Mouse (Mus musculus) cerebellum, postnatal 4 days (tissue): ENCODE data around the gene Rnf113a1.
"Not testable (repeated sequence)": the region's sequence is repeated elsewhere in the genome, so short reads cannot be mapped to it uniquely, and the experiment has no call there.

Experiments
- DNase-seq, 2 experiments: peaks; one replicate each; pipeline ENCODE4 v3.0.0; 2022; ENCODE audit warnings: low spot score in 2 of 2, mixed read lengths in 1 of 2

Rnf113a1 gene

DNA sequence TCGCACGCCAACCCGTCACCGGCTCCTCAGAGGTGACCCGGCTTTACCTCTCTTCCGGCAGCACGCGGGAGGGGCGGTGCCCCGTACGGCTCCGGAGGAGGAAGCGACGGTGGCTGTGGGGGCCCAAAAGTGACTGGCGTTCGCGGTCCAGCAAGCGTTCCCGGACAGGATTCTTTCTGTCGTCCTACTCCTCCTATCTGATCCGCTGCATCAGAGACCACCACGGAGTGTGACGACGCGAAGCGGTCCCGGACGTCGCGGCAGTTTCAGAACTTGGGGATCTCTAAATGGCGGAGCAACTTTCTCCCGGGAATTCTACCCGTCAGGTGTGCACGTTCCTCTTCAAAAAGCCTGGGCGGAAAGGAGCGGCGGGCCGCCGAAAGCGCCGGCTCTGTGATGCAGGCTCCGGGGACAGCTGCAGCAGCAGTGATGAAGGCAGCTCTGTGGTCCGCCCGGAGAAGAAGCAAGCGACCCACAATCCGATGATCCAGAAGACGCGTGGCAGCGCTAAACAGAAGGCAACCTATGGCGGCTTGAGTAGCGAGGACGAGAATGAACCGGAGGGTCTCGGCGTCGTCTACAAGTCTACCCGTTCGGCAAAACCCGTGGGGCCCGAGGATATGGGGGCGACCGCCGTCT lies at the start of gene Rnf113a1, which contains the start of gene Ndufa1:
TSS of gene Rnf113a1 (plus strand) at position 141 of the 639 bp plus-strand sequence.
TSS of gene Ndufa1 (minus strand) at position 59 of the 639 bp plus-strand sequence.
- DNase-seq, result peak; percentile 70 to 76

DNA sequence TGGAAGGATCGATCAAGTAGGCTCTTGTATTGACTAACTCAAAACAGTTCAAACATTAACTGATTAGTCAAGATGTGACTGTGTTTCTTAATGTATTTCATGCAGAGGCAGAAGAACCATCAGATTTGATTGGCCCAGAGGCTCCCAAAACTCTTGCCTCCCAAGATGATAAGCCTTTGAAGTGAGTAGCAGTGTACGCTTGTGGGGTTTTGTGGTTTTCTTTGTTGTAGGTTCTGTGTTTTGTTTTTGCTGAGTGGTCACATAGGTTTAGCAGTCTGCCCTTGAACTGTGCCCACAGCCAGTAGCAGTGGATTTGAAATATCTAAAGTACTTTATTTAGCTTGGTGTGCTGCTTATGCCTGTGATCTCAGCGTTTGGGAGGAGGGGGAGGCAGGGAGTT lies 49.3 kb upstream of the Rnf113a1 start:
- no peak for DNase-seq

DNA sequence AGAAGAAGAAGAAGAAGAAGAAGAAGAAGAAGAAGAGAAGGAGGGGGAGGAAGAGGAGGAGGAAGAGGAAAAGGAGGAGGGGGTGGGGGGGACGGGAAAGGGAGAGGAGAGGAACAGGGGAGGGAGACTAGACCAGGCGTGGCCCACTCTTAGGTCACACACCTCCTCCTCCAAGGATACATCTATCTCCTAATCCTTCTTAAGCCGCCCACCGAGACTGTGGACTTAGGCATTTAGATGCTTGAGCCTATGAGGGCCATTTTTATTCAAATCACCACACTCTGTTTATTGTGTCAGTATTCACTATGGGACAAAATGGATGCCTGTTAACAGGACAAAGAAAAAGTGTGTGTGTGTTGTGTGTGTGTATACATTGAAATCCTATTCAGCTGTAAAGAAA lies 46.5 kb upstream of the Rnf113a1 start:
- not testable (repeated sequence) for DNase-seq

DNA sequence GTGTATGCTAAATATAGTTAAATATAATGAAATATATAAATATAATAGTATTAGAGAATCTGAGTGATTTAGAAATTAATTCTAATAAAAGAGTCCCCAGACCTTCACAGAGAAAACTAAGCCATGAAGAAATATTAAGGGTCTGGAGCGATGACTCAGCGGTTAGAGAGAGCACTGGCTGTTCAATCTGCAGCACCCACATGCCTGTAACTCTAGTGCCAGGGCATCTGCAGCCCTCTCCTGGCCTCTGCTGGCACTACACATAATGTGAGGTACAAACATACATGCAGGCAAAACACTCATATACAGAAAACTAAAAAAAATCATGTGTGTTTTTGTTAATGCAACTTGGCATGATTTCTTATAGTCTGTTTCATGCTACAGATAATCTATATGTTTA lies 46.1 kb upstream of the Rnf113a1 start:
- no peak for DNase-seq

DNA sequence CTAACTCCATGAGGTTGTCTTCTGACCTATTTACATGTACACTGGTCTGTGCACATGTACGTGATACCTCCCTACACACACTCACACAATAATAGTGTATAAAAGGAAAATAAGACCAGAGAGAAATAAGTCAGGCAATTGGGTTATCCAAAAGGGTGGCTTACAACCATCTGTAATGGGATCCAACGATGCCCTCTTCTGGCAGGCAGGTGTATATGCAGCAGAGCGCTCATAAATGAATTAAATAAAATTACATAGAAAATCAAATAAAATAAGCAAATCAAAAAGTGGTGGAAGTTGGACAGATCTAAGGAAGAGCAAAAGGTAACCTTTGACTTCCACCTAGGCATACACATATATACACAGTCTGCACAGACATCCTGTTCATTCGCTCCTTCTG lies 33.2 kb upstream of the Rnf113a1 start:
- no peak for DNase-seq

DNA sequence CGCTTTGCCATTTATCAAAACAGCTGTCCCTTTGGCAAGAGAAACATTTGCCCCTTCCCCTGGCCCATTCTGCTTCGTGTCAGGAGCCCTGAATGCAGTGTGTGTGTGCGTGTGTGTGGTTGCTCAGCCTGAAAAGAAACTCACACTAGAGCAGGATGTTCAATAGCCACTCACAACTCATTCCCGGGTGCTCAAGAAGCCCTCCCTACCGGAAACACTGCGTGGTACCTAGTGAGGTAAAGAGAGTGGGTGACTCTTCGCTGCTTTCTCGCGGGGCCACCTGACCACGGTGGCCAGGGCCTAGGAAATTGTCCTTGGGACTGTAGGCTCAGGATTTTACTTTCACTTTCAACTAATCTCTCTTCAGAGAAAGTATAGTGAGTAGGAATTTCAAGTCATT lies 29.9 kb upstream of the Rnf113a1 start:
- no peak for DNase-seq

DNA sequence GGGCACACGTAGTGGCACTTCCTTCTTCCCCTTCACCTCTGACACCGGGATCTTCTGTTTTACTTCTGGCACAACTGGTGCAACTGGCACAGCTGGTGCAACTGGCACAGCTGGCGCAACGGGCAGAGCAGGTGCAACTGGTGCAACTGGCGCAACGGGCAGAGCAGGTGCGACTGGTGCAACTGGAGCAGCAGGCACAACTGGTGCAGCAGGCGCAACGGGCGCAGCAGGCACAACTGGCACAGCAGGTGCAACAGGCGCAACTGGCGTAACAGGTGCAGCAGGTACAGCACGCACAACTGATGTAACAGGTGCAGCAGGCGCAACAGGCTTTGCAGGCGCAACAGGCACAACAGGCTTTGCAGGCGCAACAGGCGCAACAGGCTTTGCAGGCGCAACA lies 27.9 kb upstream of the Rnf113a1 start:
- no peak for DNase-seq

DNA sequence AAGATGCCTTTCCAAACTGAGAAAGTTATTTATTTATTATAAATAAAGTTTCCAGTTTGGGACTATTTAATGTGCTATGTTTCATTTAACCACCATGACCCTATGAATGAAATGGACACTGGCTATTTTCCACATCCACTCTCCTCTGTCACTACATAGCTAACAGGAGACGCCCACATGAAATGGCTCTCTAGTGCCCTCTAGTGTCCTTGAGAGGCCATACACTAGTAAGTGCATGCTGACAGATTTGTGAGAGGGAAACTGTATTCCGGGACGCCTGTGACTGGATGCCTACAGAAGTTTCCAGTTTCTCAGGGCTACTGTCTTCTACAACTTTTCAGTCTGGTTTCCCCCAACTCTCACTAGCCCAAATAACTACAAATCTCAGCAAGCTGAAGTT lies 24.0 kb upstream of the Rnf113a1 start:
- DNase-seq, result no peak

DNA sequence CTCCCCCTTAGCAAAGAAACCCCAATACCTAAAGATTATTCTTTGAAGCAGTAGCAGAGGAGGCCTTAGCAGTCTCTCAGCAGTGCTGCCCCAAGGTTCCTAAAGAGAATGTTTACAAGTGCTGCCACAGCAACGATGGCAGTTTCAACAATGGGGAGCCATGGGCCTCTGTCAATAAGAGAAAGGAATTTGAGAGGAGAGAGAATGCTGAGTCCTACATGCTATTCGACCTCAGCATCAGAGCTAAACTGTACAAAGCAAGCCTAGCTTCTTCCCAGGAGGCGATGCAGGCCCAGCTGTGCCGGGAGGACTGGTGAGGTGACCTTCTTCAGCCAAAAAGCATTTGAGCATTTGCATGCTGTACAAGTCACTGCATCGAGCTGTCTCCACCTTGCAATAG lies 22.3 kb upstream of the Rnf113a1 start, which contains the start of gene Akap14:
TSS of gene Akap14 (minus strand) at position 101 of the 400 bp plus-strand sequence.
- DNase-seq, result no peak

DNA sequence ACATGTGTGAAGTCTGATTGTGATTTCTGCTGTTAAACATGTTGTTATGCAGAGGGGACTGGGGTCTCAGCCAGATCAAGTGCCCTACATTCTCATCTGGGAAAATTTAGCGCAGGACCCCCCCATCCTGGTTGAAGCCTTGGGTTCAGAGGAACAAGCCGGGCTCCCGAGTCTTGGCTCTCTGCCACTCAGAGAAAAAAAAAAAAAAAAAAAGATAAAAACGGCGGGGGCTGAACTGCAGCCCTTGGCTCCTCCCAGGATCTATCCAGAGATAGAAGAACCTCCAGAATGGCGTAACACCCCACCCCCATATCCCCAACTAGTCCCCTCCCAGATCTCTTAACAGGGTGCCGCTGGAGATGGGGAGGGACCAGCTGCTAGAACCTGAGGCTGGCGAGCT lies 6.6 kb upstream of the Rnf113a1 start:
- not testable (repeated sequence) for DNase-seq

DNA sequence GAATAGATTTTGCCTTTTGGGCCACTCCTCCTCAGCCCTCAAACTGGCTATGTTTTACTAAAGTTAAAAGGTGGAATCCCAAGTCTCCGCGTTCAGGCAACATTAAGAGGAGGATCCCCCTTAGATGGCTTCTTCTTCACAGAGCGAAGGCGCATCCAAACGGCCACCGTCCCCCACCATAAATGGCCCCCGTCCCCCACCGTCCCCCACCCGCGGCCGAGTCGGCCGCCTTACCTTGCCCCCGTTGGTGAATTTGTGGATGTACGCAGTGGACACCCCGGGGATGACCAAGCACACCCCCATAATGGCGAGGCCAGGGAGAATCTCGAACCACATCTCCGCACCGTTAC lies 315 bp upstream of the Rnf113a1 start:
- no peak for DNase-seq

DNA sequence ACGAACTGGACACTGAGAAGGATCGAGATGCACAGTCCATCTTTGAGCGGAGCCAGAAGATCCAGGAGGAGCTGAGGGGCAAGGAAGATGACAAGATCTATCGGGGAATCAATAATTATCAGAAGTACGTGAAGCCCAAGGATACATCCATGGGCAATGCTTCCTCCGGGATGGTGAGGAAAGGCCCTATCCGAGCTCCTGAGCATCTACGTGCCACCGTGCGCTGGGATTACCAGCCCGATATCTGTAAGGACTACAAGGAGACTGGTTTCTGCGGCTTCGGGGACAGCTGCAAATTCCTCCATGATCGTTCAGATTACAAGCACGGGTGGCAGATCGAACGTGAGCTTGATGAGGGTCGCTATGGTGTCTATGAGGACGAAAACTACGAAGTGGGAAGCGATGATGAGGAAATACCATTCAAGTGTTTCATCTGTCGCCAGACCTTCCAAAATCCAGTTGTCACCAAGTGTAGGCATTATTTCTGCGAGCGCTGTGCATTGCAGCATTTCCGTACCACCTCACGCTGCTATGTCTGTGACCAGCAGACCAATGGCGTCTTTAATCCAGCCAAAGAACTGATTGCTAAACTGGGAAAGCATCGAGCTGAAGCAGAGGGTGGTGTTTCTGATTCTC lies 817 bp downstream of the Rnf113a1 start:
- peak in 1 of 2 experiments; percentile 5 for DNase-seq

DNA sequence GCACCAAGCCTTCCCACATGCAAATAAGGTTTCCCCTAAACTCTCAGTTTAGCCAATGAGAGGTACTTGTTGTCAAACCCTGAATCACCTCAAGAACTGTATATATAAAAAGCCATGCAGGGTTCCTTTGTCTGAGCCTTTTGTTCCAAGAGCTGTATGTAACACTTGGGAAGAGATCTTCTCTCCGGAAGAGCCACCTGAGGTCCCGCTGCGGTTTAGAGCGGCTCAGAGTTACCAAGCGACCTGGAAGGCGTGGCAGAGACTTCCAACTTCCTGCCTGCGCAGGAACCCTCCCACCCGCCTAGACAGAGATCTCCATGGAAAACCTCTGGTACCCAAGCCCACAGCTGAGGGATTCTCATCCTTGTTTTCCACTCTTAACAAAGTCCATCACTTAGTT lies 7.6 kb downstream of the Rnf113a1 start:
- DNase-seq, result no peak

DNA sequence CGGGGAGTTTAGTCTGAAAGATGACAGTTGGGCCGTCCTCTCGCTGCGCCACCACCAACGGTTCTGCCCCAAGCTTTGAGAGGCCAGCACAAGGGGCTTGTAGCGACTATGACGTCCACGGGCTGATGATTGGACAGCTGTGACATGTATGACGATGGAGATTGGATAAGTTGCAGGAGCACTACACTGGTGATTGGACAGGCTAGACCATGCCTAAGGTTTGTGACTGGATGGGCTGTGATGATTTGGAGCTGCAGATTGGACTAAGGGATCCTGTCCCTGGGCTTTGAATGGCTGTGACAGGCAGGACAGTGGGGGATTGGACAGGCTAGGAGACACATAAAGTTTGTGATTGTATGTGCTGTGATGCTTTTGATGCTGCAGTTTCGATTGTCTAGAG lies 19.9 kb downstream of the Rnf113a1 start, which contains the start of gene Gm9:
TSS of gene Gm9 (minus strand) at position 101 of the 400 bp plus-strand sequence.
- no peak for DNase-seq

DNA sequence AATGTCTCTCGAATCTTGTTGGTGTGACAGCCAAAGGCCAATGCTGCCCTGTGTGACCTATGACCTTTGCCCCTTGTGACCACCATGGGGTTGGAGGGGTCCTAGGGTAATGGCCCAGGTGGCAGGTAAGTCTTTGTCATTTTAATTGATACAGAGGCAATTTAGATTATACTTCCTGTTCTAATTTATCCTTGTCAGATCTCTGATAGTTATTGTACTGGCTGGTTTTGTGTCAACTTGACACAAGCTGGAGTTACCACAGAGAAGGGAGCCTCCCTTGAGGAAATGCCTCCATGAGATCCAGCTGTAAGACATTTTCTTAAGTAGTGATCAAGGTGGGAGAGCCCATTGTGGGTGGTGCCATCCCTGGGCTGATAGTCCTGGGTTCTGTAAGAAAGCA lies 31.1 kb downstream of the Rnf113a1 start, which contains the start of gene Rhox1:
TSS of gene Rhox1 (minus strand) at position 101 of the 400 bp plus-strand sequence.
- DNase-seq, result not testable (repeated sequence)
